ENCODE assay signal across 8 mouse cellular contexts in the genomic region with DNA sequence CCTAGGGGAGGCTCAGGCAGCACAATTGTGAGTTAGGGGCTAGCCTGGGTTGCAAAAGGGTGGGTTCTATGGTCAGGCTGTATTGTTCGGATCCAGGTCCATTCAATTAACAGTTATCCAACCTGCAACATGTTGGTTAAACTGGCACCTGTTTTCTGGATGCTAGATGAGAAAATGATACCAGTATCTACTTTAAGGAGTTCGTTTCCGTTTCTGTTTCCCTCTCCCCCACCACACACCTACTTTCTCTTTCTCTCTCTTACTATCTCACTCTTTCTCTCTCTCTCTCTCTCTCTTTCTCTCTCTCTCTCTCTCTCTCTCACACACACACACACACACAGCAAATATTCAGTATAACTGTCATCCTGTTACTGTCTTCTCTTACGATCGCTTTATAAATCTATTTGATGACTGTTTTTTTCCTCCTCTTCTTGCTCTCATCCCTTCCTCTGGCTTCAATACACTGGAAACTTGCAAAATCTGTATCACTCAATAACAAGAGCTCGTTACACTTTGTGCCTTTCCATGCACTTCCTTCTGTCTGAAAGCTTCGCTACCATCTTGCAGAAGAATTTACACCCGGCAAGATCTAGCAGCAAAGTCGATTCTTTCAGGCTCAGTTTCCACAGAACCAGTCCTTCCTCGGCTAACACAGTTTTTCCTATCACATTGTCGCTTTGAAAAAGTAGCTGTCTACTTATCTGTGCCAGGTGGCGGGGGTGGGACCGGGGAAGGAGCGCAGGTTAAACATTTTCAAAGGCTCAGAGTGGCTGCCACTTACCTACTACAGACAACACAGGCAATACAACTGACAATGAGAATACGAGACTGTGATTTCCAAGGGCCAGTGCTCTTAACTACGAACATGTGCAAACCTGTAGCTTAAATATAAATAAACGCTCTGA. TPM values are rescaled to one million over a fixed set of nuclear protein-coding genes. Genes with fewer than 3 reads are reported as not detected.
DNase-seq lines count a peak whose midpoint lies in the region; ATAC-seq and TF ChIP-seq lines count a peak whose summit lies in the region.

No protein-coding gene starts in this region.

- no peaks in the 10 kb centered on the region for H3K9me3 ChIP-seq in forebrain, embryonic 16.5 days (ENCODE audit: control insufficient read depth, low read length)
- no peaks in the 10 kb centered on the region for H3K9me3 ChIP-seq in kidney, postnatal 0 days (replicated peaks; ENCODE audit: low read length)
- no peaks in the 10 kb centered on the region for H3K9me3 ChIP-seq in midbrain, embryonic 11.5 days (ENCODE audit: control insufficient read depth, low read length)

- TF ChIP-seq CTCF in layer of hippocampus, adult 2 months (conservative IDR thresholded peaks at IDR 0.05), result no peak
- no peak for TF ChIP-seq CTCF in kidney, postnatal 0 days (IDR thresholded peaks at IDR 0.05; ENCODE audit: low read depth)

- H3K9ac ChIP-seq in forebrain, embryonic 16.5 days (replicated peaks; ENCODE audit: low read depth, low read length), result peak overlapping the region; percentile 50
- H3K9ac ChIP-seq in kidney, postnatal 0 days (ENCODE audit: low read depth, low read length), result peak overlapping the region; percentile 59
- H3K9ac ChIP-seq in midbrain, embryonic 11.5 days (ENCODE audit: low read length), result peak overlapping the region; percentile 62

- peak overlapping the region; percentile 79 for H3K4me3 ChIP-seq in layer of hippocampus, adult 2 months
- peak overlapping the region; percentile 71 for H3K4me3 ChIP-seq in brown adipose tissue, adult 24 weeks (ENCODE audit: insufficient read depth, low read depth, low read length)
- peak overlapping the region; percentile 87 for H3K4me3 ChIP-seq in forebrain, embryonic 16.5 days (replicated peaks; ENCODE audit: low read length)
- H3K4me3 ChIP-seq in kidney, postnatal 0 days (replicated peaks; ENCODE audit: low read depth, low read length), result peak overlapping the region; percentile 93
- H3K4me3 ChIP-seq in midbrain, embryonic 11.5 days (ENCODE audit: low read depth, low read length), result peak overlapping the region; percentile 88

- H3K36me3 ChIP-seq in forebrain, embryonic 16.5 days (ENCODE audit: control insufficient read depth, insufficient read depth), result peaks cover 2% of the 10 kb centered on the region; the same call in 1 of the 2 replicates
- H3K36me3 ChIP-seq in kidney, postnatal 0 days (ENCODE audit: insufficient read depth, low read length), result no peaks in the 10 kb centered on the region
- no peaks in the 10 kb centered on the region; the same call in 1 of the 2 replicates for H3K36me3 ChIP-seq in midbrain, embryonic 11.5 days (ENCODE audit: control insufficient read depth, insufficient read depth, low read length)

- WGBS in forebrain, embryonic 16.5 days, result 14% methylated on average over 17 of the region's 17 CpGs
- 10% methylated on average over 17 of the region's 17 CpGs for WGBS in kidney, postnatal 0 days
- 22% methylated on average over 17 of the region's 17 CpGs for WGBS in midbrain, embryonic 11.5 days

- H3K27me3 ChIP-seq in forebrain, embryonic 16.5 days (replicated peaks; ENCODE audit: control insufficient read depth, insufficient read depth, low read length), result no peaks in the 10 kb centered on the region
- no peaks in the 10 kb centered on the region for H3K27me3 ChIP-seq in kidney, postnatal 0 days (ENCODE audit: insufficient read depth, low read length)
- no peaks in the 10 kb centered on the region for H3K27me3 ChIP-seq in midbrain, embryonic 11.5 days (ENCODE audit: control insufficient read depth, insufficient read depth, low read length)

- ATAC-seq in forebrain, embryonic 16.5 days, result no peak
- ATAC-seq in kidney, postnatal 0 days (replicated peaks; ENCODE audit: low FRiP score, low read depth), result no peak
- ATAC-seq in midbrain, embryonic 11.5 days (ENCODE audit: low FRiP score), result no peak

- H3K4me1 ChIP-seq in brown adipose tissue, adult 24 weeks (ENCODE audit: control insufficient read depth, insufficient read depth, insufficient read length, low read length), result 0 out of 2 replicates have a peak, but pooled peaks cover 2% of the 10 kb centered on the region
- H3K4me1 ChIP-seq in forebrain, embryonic 16.5 days (replicated peaks; ENCODE audit: control insufficient read depth, insufficient read depth, low read length), result peaks cover 20% of the 10 kb centered on the region
- 0 out of 2 replicates have a peak, but pooled peaks cover 9% of the 10 kb centered on the region for H3K4me1 ChIP-seq in kidney, postnatal 0 days (replicated peaks; ENCODE audit: insufficient read depth, low read length)
- H3K4me1 ChIP-seq in midbrain, embryonic 11.5 days (ENCODE audit: control insufficient read depth, insufficient read depth, low read length), result peaks cover 17% of the 10 kb centered on the region; the same call in 1 of the 2 replicates

- H3K27ac ChIP-seq in layer of hippocampus, adult 2 months, result peak overlapping the region; percentile 89
- no peak overlapping the region for H3K27ac ChIP-seq in brown adipose tissue, adult 24 weeks (replicated peaks; ENCODE audit: low read depth, low read length)
- H3K27ac ChIP-seq in forebrain, embryonic 16.5 days (ENCODE audit: low read length), result peak overlapping the region; percentile 41; the same call in 1 of the 2 replicates
- H3K27ac ChIP-seq in kidney, postnatal 0 days, result peak overlapping the region; percentile 81
- H3K27ac ChIP-seq in midbrain, embryonic 11.5 days (ENCODE audit: low read depth, low read length), result peak overlapping the region; percentile 1; the same call in 1 of the 2 replicates

- peak overlapping the region; percentile 94 for H3K4me2 ChIP-seq in forebrain, embryonic 16.5 days (ENCODE audit: low read length)
- peak overlapping the region; percentile 90 for H3K4me2 ChIP-seq in kidney, postnatal 0 days (ENCODE audit: low read length)
- H3K4me2 ChIP-seq in midbrain, embryonic 11.5 days, result peak overlapping the region; percentile 66

- no peak for DNase-seq in layer of hippocampus, adult 2 months (ENCODE audit: low spot score in 2 of 2)
- DNase-seq in layer of hippocampus, postnatal 10 days (ENCODE audit: low spot score in 2 of 2), result no peak
- DNase-seq in kidney, postnatal 0 days (ENCODE audit: low spot score), result peak; percentile 27
- DNase-seq in midbrain, embryonic 11.5 days (ENCODE audit: low spot score, missing footprints), result peak; percentile 89
- DNase-seq in thymus, postnatal 10 days (ENCODE audit: low spot score in 2 of 2), result peak; percentile 4 to 7
- no peak for DNase-seq in right cerebral cortex, postnatal 14 days

RNA-seq across cellular contexts. Expression of a gene that starts 0.9 kb away (rescaled TPM):
- total RNA-seq in layer of hippocampus, adult 2 months (2021), result 10 to 100 TPM; 18.9 to 20.5 TPM
- total RNA-seq in layer of hippocampus, postnatal 10 days (2021), result 10 to 100 TPM; 24.2 to 27.5 TPM
- polyA plus RNA-seq in brown adipose tissue, adult 24 weeks (2012; ENCODE audit: insufficient read depth, insufficient read length, missing spikeins), result 3.9 and 6.0 TPM in 2 replicates
- 12.9 and 14.0 TPM in 2 replicates for polyA plus RNA-seq in forebrain, embryonic 16.5 days (2015; fragmentation: Nextera tagmentation; extraction: Ambion mirVana)
- polyA plus RNA-seq in kidney, postnatal 0 days (2015; fragmentation: Nextera tagmentation; extraction: Ambion mirVana), result 6.5 and 7.8 TPM in 2 replicates
- 17.7 and 18.0 TPM in 2 replicates for polyA plus RNA-seq in midbrain, embryonic 11.5 days (2014; fragmentation: Nextera tagmentation; extraction: Ambion mirVana)

RNA-seq across cellular contexts. Expression of a gene that starts 1.2 kb away (rescaled TPM):
- total RNA-seq in layer of hippocampus, adult 2 months (2021), result 10 to 100 TPM; 17.1 to 17.9 TPM
- total RNA-seq in layer of hippocampus, postnatal 10 days (2021), result 10 to 100 TPM; 14.3 to 16.3 TPM
- 2.4 and 2.5 TPM in 2 replicates for polyA plus RNA-seq in brown adipose tissue, adult 24 weeks (2012; ENCODE audit: insufficient read depth, insufficient read length, missing spikeins)
- 12.1 and 14.1 TPM in 2 replicates for polyA plus RNA-seq in forebrain, embryonic 16.5 days (2015; fragmentation: Nextera tagmentation; extraction: Ambion mirVana)
- 11.4 and 12.2 TPM in 2 replicates for polyA plus RNA-seq in kidney, postnatal 0 days (2015; fragmentation: Nextera tagmentation; extraction: Ambion mirVana)
- polyA plus RNA-seq in midbrain, embryonic 11.5 days (2014; fragmentation: Nextera tagmentation; extraction: Ambion mirVana), result 22.2 and 25.4 TPM in 2 replicates

Comparison
In these comparisons a context has a peak if more than half of its experiments do, and no peak if none do; other contexts are left out.
1. DNase-seq: peak in kidney, postnatal 0 days (single experiment), midbrain, embryonic 11.5 days (single experiment) and thymus, postnatal 10 days (2 of 2); none in layer of hippocampus, adult 2 months (0 of 2), layer of hippocampus, postnatal 10 days (0 of 2) and right cerebral cortex, postnatal 14 days (single experiment).
2. Peak in every context shown above with its lines, with median percentiles within 50 percentile points of each other: H3K4me3 ChIP-seq, H3K4me2 ChIP-seq and H3K9ac ChIP-seq.